Mouse (Mus musculus): ENCODE measurements around the gene Tpd52l1.

DNA sequence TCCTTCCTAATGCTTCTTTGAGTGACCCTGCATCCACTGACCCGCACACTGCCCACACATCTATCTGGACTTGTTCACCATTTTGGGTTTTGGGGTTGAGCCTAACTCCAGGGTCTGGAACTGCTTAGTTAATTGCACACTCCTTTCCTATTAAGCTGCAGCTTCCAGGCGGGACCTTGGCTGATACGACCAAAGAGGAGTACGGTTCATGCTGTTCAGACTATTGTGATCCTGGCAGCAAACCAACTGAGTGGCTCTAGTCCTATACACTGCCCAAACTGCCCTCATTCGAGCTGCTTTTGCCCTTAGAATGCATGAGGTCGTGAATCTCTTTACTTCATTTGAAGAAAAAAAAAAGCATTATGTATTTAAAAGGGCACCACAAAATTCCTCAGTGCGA is 1.6 kb downstream of the Tpd52l1 start:
- no peak for TF ChIP-seq CTCF (IDR thresholded peaks at IDR 0.05; ENCODE audit: borderline replicate concordance, extremely low read depth, insufficient read depth, insufficient read length)
- TF ChIP-seq POLR2A (IDR thresholded peaks at IDR 0.05; ENCODE audit: borderline replicate concordance, extremely low read depth, insufficient read depth, insufficient read length, poor library complexity, severe bottlenecking), result no peak

Measured in brain, embryonic 14.5 days (tissue).